Mouse (Mus musculus): ENCODE results near the gene Pdxdc1.
"Not testable (repeated sequence)": the region's sequence is repeated elsewhere in the genome, so short reads cannot be mapped to it uniquely, and the experiment has no call there.

The Pdxdc1 gene

GRCm38 (mm10) chr16:13883094-13883774, 19.7 kb downstream of the Pdxdc1 start:
- DNase-seq (ENCODE audit: low spot score): no peak

- DNase-seq (ENCODE audit: low spot score): no peak
Measured at GRCm38 (mm10) chr16:13875483-13875882, 27.4 kb downstream of the Pdxdc1 start.

GRCm38 (mm10) chr16:13867910-13868514, 34.9 kb downstream of the Pdxdc1 start:
- no peak for DNase-seq (ENCODE audit: low spot score)

GRCm38 (mm10) chr16:13867406-13867805, 35.5 kb downstream of the Pdxdc1 start:
- DNase-seq (ENCODE audit: low spot score): not testable (repeated sequence)

GRCm38 (mm10) chr16:13866616-13867015, 36.3 kb downstream of the Pdxdc1 start:
- DNase-seq (ENCODE audit: low spot score): no peak

- no peak for DNase-seq (ENCODE audit: low spot score)
Measured at GRCm38 (mm10) chr16:13866076-13866475, 36.9 kb downstream of the Pdxdc1 start.

GRCm38 (mm10) chr16:13853886-13854285, 49.0 kb downstream of the Pdxdc1 start:
- DNase-seq (ENCODE audit: low spot score): no peak

- DNase-seq (ENCODE audit: low spot score): no peak
Measured at GRCm38 (mm10) chr16:13851446-13851845, 51.5 kb downstream of the Pdxdc1 start.

GRCm38 (mm10) chr16:13848310-13848709, 54.6 kb downstream of the Pdxdc1 start:
- no peak for DNase-seq (ENCODE audit: low spot score)

- DNase-seq (ENCODE audit: low spot score): no peak
Measured at GRCm38 (mm10) chr16:13846675-13847074, 56.3 kb downstream of the Pdxdc1 start.

- DNase-seq (ENCODE audit: low spot score): no peak
Measured at GRCm38 (mm10) chr16:13845031-13845430, 57.9 kb downstream of the Pdxdc1 start.

- no peak for DNase-seq (ENCODE audit: low spot score)
Measured at GRCm38 (mm10) chr16:13840956-13841355, 62.0 kb downstream of the Pdxdc1 start.

- DNase-seq (ENCODE audit: low spot score): no peak
Measured at GRCm38 (mm10) chr16:13840056-13840455, 62.9 kb downstream of the Pdxdc1 start.

- no peak for DNase-seq (ENCODE audit: low spot score)
Measured at GRCm38 (mm10) chr16:13834382-13834781, 68.5 kb downstream of the Pdxdc1 start.

GRCm38 (mm10) chr16:13831606-13832005, 71.3 kb downstream of the Pdxdc1 start:
- no peak for DNase-seq (ENCODE audit: low spot score)

GRCm38 (mm10) chr16:13830444-13830843, 72.5 kb downstream of the Pdxdc1 start:
- no peak for DNase-seq (ENCODE audit: low spot score)

- no peak for DNase-seq (ENCODE audit: low spot score)
Measured at GRCm38 (mm10) chr16:13826511-13826910, 76.4 kb downstream of the Pdxdc1 start.

GRCm38 (mm10) chr16:13825781-13826490, 77.0 kb downstream of the Pdxdc1 start:
- DNase-seq (ENCODE audit: low spot score): no peak

GRCm38 (mm10) chr16:13820771-13821170, 82.2 kb downstream of the Pdxdc1 start:
- DNase-seq (ENCODE audit: low spot score): no peak

- DNase-seq (ENCODE audit: low spot score): no peak
Measured at GRCm38 (mm10) chr16:13819806-13820500, 83.0 kb downstream of the Pdxdc1 start.

- no peak for DNase-seq (ENCODE audit: low spot score)
Measured at GRCm38 (mm10) chr16:13819394-13819743, 83.6 kb downstream of the Pdxdc1 start.

GRCm38 (mm10) chr16:13818560-13819393, 84.2 kb downstream of the Pdxdc1 start, which contains the start of gene Ntan1:
TSS of gene Ntan1 (plus strand) at chr16:13818845.
- DNase-seq (ENCODE audit: low spot score): peak; percentile 96
